Comparison of ENCODE assay signal across 8 mouse cellular contexts in the genomic region with DNA sequence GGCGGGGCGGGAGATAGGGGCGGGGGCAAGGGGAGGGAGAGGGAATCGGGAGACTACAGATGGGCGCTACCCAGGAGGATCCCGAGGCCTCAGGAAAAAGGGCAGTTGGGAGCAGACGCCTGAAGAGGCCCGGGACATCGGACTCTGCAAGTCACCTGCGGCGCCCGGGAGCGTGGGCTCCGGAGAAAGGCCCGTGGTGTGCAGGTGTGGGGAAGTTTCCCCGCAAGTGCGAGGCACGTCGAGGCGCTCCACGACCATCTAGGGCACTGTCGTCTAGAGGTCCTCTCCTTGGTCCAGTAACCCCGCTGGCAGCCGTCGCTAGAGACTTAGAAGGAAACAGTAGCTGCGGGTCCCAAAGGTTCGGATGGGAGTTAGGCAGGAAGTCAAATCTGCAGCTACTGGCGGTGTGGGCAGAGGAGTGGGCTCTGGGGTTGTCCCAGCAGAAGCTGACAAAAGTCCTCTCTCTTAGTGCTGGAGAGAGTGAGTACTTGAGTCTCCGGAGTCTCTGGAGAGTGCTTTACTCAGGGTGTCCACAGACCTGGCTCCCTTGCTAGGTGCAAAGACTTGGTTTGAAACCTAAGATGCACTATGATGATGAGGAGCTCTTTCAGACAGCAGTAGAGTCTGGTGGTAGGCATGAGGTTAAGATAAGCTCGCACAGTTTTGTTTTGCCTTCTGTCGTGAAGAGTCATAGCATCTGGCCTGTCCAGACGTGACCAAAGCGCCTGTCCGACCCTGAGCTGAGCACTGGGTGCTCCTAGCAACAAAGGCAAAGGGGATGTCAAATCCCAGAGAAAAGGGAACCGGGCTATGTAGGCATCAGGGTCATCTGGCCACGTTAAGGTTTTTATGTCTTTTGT.
A peak's percentile ranks its signal among the peaks of the same experiment; 100 is the strongest.
DNase-seq lines count a peak whose midpoint lies in the region; ATAC-seq and TF ChIP-seq lines count a peak whose summit lies in the region.

No protein-coding gene starts in this region.

- no peaks in the 10 kb centered on the region for H3K9me3 ChIP-seq in hindbrain, embryonic 13.5 days

- 9% methylated on average over 36 of the region's 36 CpGs for WGBS in kidney, adult 2 months
- 3% methylated on average over 33 of the region's 36 CpGs for WGBS in hindbrain, embryonic 13.5 days

- H3K27ac ChIP-seq in kidney, adult 2 months (ENCODE audit: insufficient read depth, low read depth, low read length), result no peak overlapping the region
- H3K27ac ChIP-seq in hindbrain, embryonic 13.5 days, result no peak overlapping the region

- TF ChIP-seq CTCF in kidney, adult 2 months (conservative IDR thresholded peaks at IDR 0.05; ENCODE audit: insufficient read depth, insufficient read length, low read depth, low read length), result no peak

- H3K4me2 ChIP-seq in hindbrain, embryonic 13.5 days, result peak overlapping the region; percentile 69

- H3K36me3 ChIP-seq in kidney, adult 2 months (ENCODE audit: control insufficient read depth, insufficient read depth, low read length), result no peaks in the 10 kb centered on the region
- H3K36me3 ChIP-seq in hindbrain, embryonic 13.5 days, result no peaks in the 10 kb centered on the region

- H3K4me1 ChIP-seq in kidney, adult 2 months (ENCODE audit: control insufficient read depth, insufficient read depth, low read length), result no peaks in the 10 kb centered on the region
- peaks cover 21% of the 10 kb centered on the region for H3K4me1 ChIP-seq in hindbrain, embryonic 13.5 days (replicated peaks)

- no peak for TF ChIP-seq POLR2A in kidney, adult 2 months (IDR thresholded peaks at IDR 0.05; ENCODE audit: low read depth, low read length)

- H3K4me3 ChIP-seq in kidney, adult 2 months (ENCODE audit: insufficient read depth, low read depth, low read length), result no peak overlapping the region; the same call in 1 of the 2 replicates
- peak overlapping the region; percentile 43 for H3K4me3 ChIP-seq in hindbrain, embryonic 13.5 days

- peaks cover 10% of the 10 kb centered on the region for H3K27me3 ChIP-seq in kidney, adult 2 months (replicated peaks; ENCODE audit: control insufficient read depth, insufficient read depth, low read length)
- peaks cover 73% of the 10 kb centered on the region for H3K27me3 ChIP-seq in hindbrain, embryonic 13.5 days

- peak; percentile 3 for DNase-seq in kidney, adult 18-20 months
- no peak for DNase-seq in kidney, adult 2 months
- peak; percentile 81 for DNase-seq in embryo, embryonic 9.5 days (ENCODE audit: extremely low spot score)
- DNase-seq in layer of hippocampus, postnatal 14 days (ENCODE audit: low spot score in 2 of 2), result no peak
- DNase-seq in right cerebral cortex, postnatal 10 days (ENCODE audit: low spot score in 2 of 2), result no peak
- DNase-seq in spleen, postnatal 14 days (ENCODE audit: low spot score in 2 of 2), result no peak

- ATAC-seq in hindbrain, embryonic 13.5 days (ENCODE audit: low FRiP score), result peak; percentile 71
- ATAC-seq in megakaryocyte-erythroid progenitor cell, adult 5-6 weeks (replicated peaks; ENCODE audit: low FRiP score, low TSS enrichment, poor library complexity, severe bottlenecking), result peak; percentile 10; the same call in 1 of the 2 replicates

- peak overlapping the region; percentile 53; the same call in 1 of the 2 replicates for H3K9ac ChIP-seq in hindbrain, embryonic 13.5 days

Comparison
In these comparisons a context has a peak if more than half of its experiments do, and no peak if none do; other contexts are left out.
1. DNase-seq: peak in kidney, adult 18-20 months (single experiment) and embryo, embryonic 9.5 days (single experiment); none in kidney, adult 2 months (single experiment), layer of hippocampus, postnatal 14 days (0 of 2), right cerebral cortex, postnatal 10 days (0 of 2) and spleen, postnatal 14 days (0 of 2).